Mouse (Mus musculus) ES-E14 (cell line): Measurements from ENCODE around the gene 4930407I10Rik. TPM values are rescaled to one million over a fixed set of nuclear protein-coding genes. Genes with fewer than 3 reads are reported as not detected.

Experiments used
- DNase-seq: peaks from one replicate; pipeline ENCODE4 v3.0.0-alpha.2; 2013; ENCODE audit warnings: low read depth, low spot score
- H3K27ac ChIP-seq: 2 replicates; pipeline ENCODE4 v1.5.1; 2012; ENCODE audit warnings: low read depth, mild to moderate bottlenecking, low read length, moderate library complexity, mixed read lengths; ENCODE audit not compliant: poor library complexity, insufficient read depth, severe bottlenecking
- H3K36me3 ChIP-seq: 2 replicates; pipeline ENCODE4 v1.6.1; 2012; ENCODE audit warnings: mild to moderate bottlenecking, low read length, moderate library complexity, mixed read lengths; ENCODE audit not compliant: control insufficient read depth, poor library complexity, insufficient read depth, severe bottlenecking
- H3K4me1 ChIP-seq, 2 experiments: fragments of 150-350 bp in 1 of 2; sonication (generic) in 1 of 2; 2 replicates each; pipeline ENCODE4 v1.6.1; 2012; ENCODE audit warnings: low read length in 2 of 2, mild to moderate bottlenecking in 1 of 2, mixed read lengths in 1 of 2; ENCODE audit not compliant: control insufficient read depth in 2 of 2, insufficient read depth in 2 of 2, poor library complexity in 1 of 2
- H3K4me3 ChIP-seq, 2 experiments: fragments of 150-350 bp in 1 of 2; sonication (generic) in 1 of 2; 2 replicates each; pipeline ENCODE4 v1.5.1; 2012; ENCODE audit warnings: low read length in 2 of 2, low read depth in 1 of 2, mild to moderate bottlenecking in 1 of 2, mixed read lengths in 1 of 2; ENCODE audit not compliant: insufficient read depth in 1 of 2, poor library complexity in 1 of 2, severe bottlenecking in 1 of 2
- H3K9ac ChIP-seq: 2 replicates; pipeline ENCODE4 v1.6.1; 2012; ENCODE audit warnings: low read depth, mild to moderate bottlenecking, low read length, mixed read lengths; ENCODE audit not compliant: poor library complexity, insufficient read depth, severe bottlenecking
- H3K9me3 ChIP-seq: fragments of 150-350 bp; sonication (generic); 2 replicates; pipeline ENCODE4 v1.6.1; 2012; ENCODE audit warnings: low read depth, mild to moderate bottlenecking, low read length; ENCODE audit not compliant: control insufficient read depth, insufficient read depth
- CHD2 ChIP-seq: IDR thresholded peaks from 2 replicates; pipeline ENCODE4 v1.6.1; 2014; ENCODE audit warnings: mild to moderate bottlenecking, low read depth, low read length, inconsistent platforms
- HCFC1 ChIP-seq: IDR thresholded peaks from 2 replicates; pipeline ENCODE4 v1.6.1; 2012; ENCODE audit warnings: low read length, inconsistent platforms, borderline replicate concordance; ENCODE audit not compliant: insufficient read depth
- MAFK ChIP-seq: IDR thresholded peaks from 2 replicates; pipeline ENCODE4 v1.6.1; 2014; ENCODE audit warnings: mild to moderate bottlenecking, low read depth, low read length, inconsistent platforms; ENCODE audit not compliant: insufficient read depth
- ZC3H11A ChIP-seq: IDR thresholded peaks from 2 replicates; pipeline ENCODE4 v1.6.1; 2012; ENCODE audit warnings: low read depth, mild to moderate bottlenecking, inconsistent platforms, low read length, borderline replicate concordance
- ZNF384 ChIP-seq: IDR thresholded peaks from 2 replicates; pipeline ENCODE4 v1.6.1; 2012; ENCODE audit warnings: low read depth, low read length, inconsistent platforms
- in situ Hi-C, 2 experiments: fragments of 600-800 bp; cut with MboI; formaldehyde crosslinking; loops; one replicate each; pipeline ENCODE4 v1.15.1; 2025; ENCODE audit warnings: low sequenced_read_pairs in 2 of 2, inconsistent platforms in 1 of 2; ENCODE audit not compliant: unreplicated experiment in 2 of 2
- total RNA-seq: library from RNA; depleted of rRNA; stranded (reverse); fragments of 300-350 nt; gene quantifications from 2 replicates; pipeline ENCODE4 v1.2.3, GENCODE M21; 2012

The 4930407I10Rik gene
- total RNA-seq, 1 experiment: not detected

DNA sequence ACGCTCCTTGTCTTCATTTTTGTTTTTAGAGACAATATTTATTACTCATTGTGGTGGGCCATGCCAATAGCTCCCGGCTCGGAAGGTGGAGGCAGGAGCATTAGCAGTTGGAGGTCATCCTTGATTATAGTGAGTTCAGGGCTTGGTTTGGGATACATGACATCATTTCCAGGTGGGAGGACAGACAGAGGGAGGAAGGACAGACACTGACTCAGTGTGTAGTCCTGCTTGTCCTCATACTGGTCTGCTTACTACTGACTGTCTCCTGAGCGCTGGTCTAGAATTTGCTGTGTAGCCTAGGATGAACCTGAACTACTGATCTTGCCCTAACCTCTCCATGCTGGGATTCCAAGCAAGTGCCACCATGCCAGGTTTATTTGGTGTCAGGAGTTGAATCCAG lies 25.2 kb upstream of the 4930407I10Rik start, which contains the start of gene Desi1:
Desi1 (minus strand) TSS at position 101 of the 400 bp plus-strand sequence.
- no peak for DNase-seq
- no peak within 1 kb of the TSS for H3K27ac ChIP-seq
- no peaks in the 10 kb centered on the region for H3K9me3 ChIP-seq
- no peak for TF ChIP-seq CHD2
- no peak for TF ChIP-seq ZNF384
- TF ChIP-seq MAFK: no peak
- no peak for TF ChIP-seq ZC3H11A
- TF ChIP-seq HCFC1: no peak
- in situ Hi-C loops: no loop called here
- H3K36me3 ChIP-seq: peaks cover 58% of the 10 kb centered on the region
- H3K4me1 ChIP-seq: 0 out of 4 replicates have a peak, but pooled peaks cover 0 to 3% of the 10 kb centered on the region in 2 experiments
- no peak within 1 kb of the TSS for H3K4me3 ChIP-seq
- no peak within 1 kb of the TSS for H3K9ac ChIP-seq

DNA sequence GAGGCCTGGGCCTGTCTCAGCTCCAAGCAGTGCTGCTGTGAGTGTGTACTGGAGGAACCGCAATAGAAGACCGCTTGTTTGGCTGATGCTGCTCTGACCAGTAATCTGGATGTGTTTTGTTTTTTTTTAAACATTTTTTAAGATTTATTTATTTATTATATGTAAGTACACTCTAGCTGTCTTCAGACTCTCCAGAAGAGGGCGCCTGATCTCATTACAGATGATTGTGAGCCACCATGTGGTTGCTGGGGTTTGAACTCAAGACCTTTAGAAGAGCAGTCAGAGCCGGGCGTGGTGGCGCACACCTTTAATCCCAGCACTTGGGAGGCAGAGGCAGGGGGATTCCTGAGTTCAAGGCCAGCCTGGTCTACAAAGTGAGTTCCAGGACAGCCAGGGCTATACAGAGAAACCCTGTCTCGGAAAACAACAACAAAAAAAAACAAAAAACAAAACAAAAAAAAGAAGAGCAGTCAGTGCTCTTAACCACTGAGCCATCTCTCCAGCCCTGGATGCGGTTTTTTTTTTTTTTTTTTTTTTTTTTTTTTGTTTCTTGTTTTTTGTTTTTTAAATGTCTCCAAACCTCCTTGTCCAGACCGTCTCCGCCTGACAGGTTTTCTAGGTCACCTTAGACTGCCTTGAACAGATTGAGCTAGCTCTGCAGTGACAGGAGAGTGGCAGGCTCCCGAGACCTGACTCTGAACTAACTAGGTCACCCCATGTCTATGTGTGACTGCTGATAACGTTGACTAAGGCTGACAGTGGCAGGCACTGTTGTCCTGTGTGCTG lies 22.9 kb upstream of the 4930407I10Rik start:
- peaks cover 48% of the 10 kb centered on the region for H3K36me3 ChIP-seq
- DNase-seq: no peak
- H3K4me3 ChIP-seq: no peak overlapping the region
- H3K9me3 ChIP-seq: no peaks in the 10 kb centered on the region
- no peak overlapping the region for H3K9ac ChIP-seq
- TF ChIP-seq CHD2: no peak
- no peak for TF ChIP-seq ZC3H11A
- peak; percentile 79 for TF ChIP-seq ZNF384
- no peak for TF ChIP-seq HCFC1
- no peak for TF ChIP-seq MAFK
- 0 out of 4 replicates have a peak, but pooled peaks cover 0 to 3% of the 10 kb centered on the region in 2 experiments for H3K4me1 ChIP-seq
- in situ Hi-C loops: no loop called here
- H3K27ac ChIP-seq: no peak overlapping the region; the same call in 1 of the 2 replicates

DNA sequence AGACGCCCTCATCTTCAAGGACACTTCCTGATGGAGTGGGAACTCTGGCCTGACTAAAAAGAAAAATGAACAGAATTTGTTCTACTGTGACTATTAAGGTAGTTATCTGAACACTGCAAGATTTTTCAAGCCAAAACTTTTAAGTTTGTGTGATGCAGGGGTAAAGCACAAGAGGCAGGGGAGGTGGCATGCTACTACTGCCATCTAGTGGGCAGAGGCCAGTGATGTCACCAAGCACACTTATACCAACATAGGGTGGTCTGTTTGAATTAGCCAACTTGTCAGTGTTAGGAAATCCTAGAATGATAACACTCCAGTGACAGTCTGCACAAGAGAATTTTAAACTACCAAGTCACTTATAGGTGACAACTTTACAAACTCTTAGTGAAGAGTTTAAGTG lies 18.3 kb upstream of the 4930407I10Rik start:
- no peak overlapping the region for H3K9ac ChIP-seq
- in situ Hi-C loops: no loop called here
- no peak for TF ChIP-seq MAFK
- no peak for TF ChIP-seq HCFC1
- no peak for TF ChIP-seq CHD2
- no peak for TF ChIP-seq ZC3H11A
- no peak for TF ChIP-seq ZNF384
- H3K4me3 ChIP-seq: no peak overlapping the region
- DNase-seq: no peak
- H3K27ac ChIP-seq: no peak overlapping the region
- H3K36me3 ChIP-seq: peaks cover 39% of the 10 kb centered on the region
- peaks cover 0 to 4% of the 10 kb centered on the region in 2 experiments; a peak in 3 of 4 replicates for H3K4me1 ChIP-seq
- no peaks in the 10 kb centered on the region for H3K9me3 ChIP-seq

DNA sequence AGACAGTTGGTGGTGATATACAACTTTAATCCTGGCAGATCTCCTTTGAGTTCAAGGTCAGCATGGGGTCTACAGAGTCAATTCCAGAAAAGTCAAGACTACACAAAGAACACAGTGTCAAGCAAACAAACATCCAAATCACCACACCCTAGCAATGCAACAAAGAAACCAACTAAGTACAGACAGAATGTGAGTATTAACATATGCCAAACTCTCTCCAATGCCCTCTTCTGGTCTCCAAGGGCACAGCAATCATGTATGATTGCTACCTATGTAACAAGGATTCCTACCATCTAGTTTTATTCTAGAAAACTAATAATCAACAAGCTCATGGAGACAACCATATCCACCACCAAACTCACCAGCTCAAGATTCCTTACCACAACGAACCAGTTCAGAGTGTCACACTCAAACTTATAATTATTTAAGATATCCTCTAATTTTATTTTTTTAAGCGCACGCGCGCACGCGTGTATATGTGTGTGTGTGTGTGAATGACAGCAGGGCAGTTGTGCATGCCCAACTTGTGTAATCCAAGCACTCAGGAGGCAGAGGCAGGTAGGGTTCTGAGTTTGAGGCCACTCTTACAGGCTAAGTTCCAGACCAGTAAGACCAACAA lies 14.7 kb upstream of the 4930407I10Rik start:
- H3K9ac ChIP-seq: no peak overlapping the region
- no peak for DNase-seq
- peaks cover 25% of the 10 kb centered on the region for H3K36me3 ChIP-seq
- TF ChIP-seq MAFK (no peak), ZNF384 (no peak), HCFC1 (no peak), ZC3H11A (no peak), CHD2 (no peak)
- in situ Hi-C loops: no loop called here
- no peaks in the 10 kb centered on the region for H3K9me3 ChIP-seq
- no peak overlapping the region; the same call in 1 of the 2 replicates for H3K27ac ChIP-seq
- peaks cover 0 to 2% of the 10 kb centered on the region in 2 experiments; a peak in 3 of 4 replicates for H3K4me1 ChIP-seq
- no peak overlapping the region; a peak in 1 of 4 replicates for H3K4me3 ChIP-seq
